Mouse (Mus musculus): ENCODE results near the gene Apob. TPM values are rescaled to one million over a fixed set of nuclear protein-coding genes. Genes with fewer than 3 reads are reported as not detected.

Apob gene
- total RNA-seq, 1 experiment: 1.7 TPM

DNA sequence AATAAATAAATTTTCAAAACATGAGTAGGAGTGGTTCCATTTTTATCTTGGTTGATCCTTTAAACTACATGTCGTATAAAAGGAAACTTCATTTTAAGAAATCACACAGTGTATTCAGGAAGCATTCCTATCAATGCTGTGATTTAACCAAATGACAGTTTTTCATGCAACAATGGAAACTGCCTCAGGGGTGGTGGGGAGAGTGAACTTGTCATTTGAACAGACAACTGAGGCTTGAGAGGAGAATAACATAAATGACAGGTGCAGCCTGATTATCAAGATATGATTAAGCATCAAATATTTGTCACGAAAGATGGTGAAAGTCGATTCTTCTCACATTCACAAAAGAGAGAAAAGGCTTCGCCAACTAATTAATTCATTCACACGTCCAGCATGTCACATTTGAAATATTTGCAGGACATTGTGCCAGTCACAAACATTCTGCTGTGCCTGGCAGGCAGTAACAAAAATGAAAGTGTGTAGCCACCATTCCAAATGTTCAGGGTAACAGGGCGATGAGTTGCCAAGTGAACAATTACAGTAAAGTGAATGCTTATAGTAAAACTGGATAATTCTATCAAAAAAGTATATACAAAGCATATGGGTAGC, 18.0 kb upstream of the Apob start:
- in situ Hi-C loops (cut with MboI; ENCODE audit: low sequenced_read_pairs in 2 of 2, unreplicated experiment in 2 of 2): no loop called here
- TF ChIP-seq CHD2 (IDR thresholded peaks at IDR 0.05; ENCODE audit: low read depth, low read length) (no peak), ZNF384 (IDR thresholded peaks at IDR 0.05; ENCODE audit: low read depth, low read length) (no peak), MAFK (IDR thresholded peaks at IDR 0.05; ENCODE audit: insufficient read depth, low read depth, low read length) (no peak), HCFC1 (IDR thresholded peaks at IDR 0.05; ENCODE audit: borderline replicate concordance, insufficient read depth, low read length) (no peak), ZC3H11A (IDR thresholded peaks at IDR 0.05; ENCODE audit: borderline replicate concordance, low read depth, low read length) (no peak)
- no peaks in the 10 kb centered on the region for H3K36me3 ChIP-seq (ENCODE audit: control insufficient read depth, insufficient read depth, low read length, poor library complexity, severe bottlenecking)
- H3K9ac ChIP-seq (ENCODE audit: insufficient read depth, low read depth, low read length, poor library complexity, severe bottlenecking): no peak overlapping the region
- no peaks in the 10 kb centered on the region for H3K9me3 ChIP-seq (ENCODE audit: control insufficient read depth, insufficient read depth, low read depth, low read length)
- H3K27ac ChIP-seq (ENCODE audit: insufficient read depth, low read depth, low read length, poor library complexity, severe bottlenecking): no peak overlapping the region
- DNase-seq (ENCODE audit: low read depth, low spot score): no peak
- H3K4me3 ChIP-seq (ENCODE audit: insufficient read depth in 1 of 2, low read depth in 1 of 2, low read length in 2 of 2, poor library complexity in 1 of 2, severe bottlenecking in 1 of 2): no peak overlapping the region
- no peaks in the 10 kb centered on the region for H3K4me1 ChIP-seq (ENCODE audit: control insufficient read depth in 2 of 2, insufficient read depth in 2 of 2, low read length in 2 of 2, poor library complexity in 1 of 2)

- Histone ChIP-seq H3K27ac (ENCODE audit: insufficient read depth, low read depth, low read length, poor library complexity, severe bottlenecking) (no peak overlapping the region), H3K9ac (ENCODE audit: insufficient read depth, low read depth, low read length, poor library complexity, severe bottlenecking) (no peak overlapping the region), H3K4me3 (ENCODE audit: insufficient read depth in 1 of 2, low read depth in 1 of 2, low read length in 2 of 2, poor library complexity in 1 of 2, severe bottlenecking in 1 of 2) (no peak overlapping the region), H3K4me1 (ENCODE audit: control insufficient read depth in 2 of 2, insufficient read depth in 2 of 2, low read length in 2 of 2, poor library complexity in 1 of 2) (no peaks in the 10 kb centered on the region), H3K9me3 (ENCODE audit: control insufficient read depth, insufficient read depth, low read depth, low read length) (no peaks in the 10 kb centered on the region), H3K36me3 (ENCODE audit: control insufficient read depth, insufficient read depth, low read length, poor library complexity, severe bottlenecking) (no peaks in the 10 kb centered on the region)
- in situ Hi-C loops (cut with MboI; ENCODE audit: low sequenced_read_pairs in 2 of 2, unreplicated experiment in 2 of 2): no loop called here
- TF ChIP-seq MAFK (IDR thresholded peaks at IDR 0.05; ENCODE audit: insufficient read depth, low read depth, low read length) (no peak), CHD2 (IDR thresholded peaks at IDR 0.05; ENCODE audit: low read depth, low read length) (no peak), ZNF384 (IDR thresholded peaks at IDR 0.05; ENCODE audit: low read depth, low read length) (no peak), ZC3H11A (IDR thresholded peaks at IDR 0.05; ENCODE audit: borderline replicate concordance, low read depth, low read length) (no peak), HCFC1 (IDR thresholded peaks at IDR 0.05; ENCODE audit: borderline replicate concordance, insufficient read depth, low read length) (no peak)
- no peak for DNase-seq (ENCODE audit: low read depth, low spot score)
Observed at GRCm38 (mm10) chr12:7962314-7962927, 15.0 kb upstream of the Apob start.

- Histone ChIP-seq H3K4me3 (ENCODE audit: insufficient read depth in 1 of 2, low read depth in 1 of 2, low read length in 2 of 2, poor library complexity in 1 of 2, severe bottlenecking in 1 of 2) (no peak overlapping the region), H3K36me3 (ENCODE audit: control insufficient read depth, insufficient read depth, low read length, poor library complexity, severe bottlenecking) (no peaks in the 10 kb centered on the region), H3K9me3 (ENCODE audit: control insufficient read depth, insufficient read depth, low read depth, low read length) (no peaks in the 10 kb centered on the region), H3K9ac (ENCODE audit: insufficient read depth, low read depth, low read length, poor library complexity, severe bottlenecking) (no peak overlapping the region), H3K27ac (ENCODE audit: insufficient read depth, low read depth, low read length, poor library complexity, severe bottlenecking) (no peak overlapping the region), H3K4me1 (ENCODE audit: control insufficient read depth in 2 of 2, insufficient read depth in 2 of 2, low read length in 2 of 2, poor library complexity in 1 of 2) (no peaks in the 10 kb centered on the region)
- no peak for DNase-seq (ENCODE audit: low read depth, low spot score)
- no peak for TF ChIP-seq MAFK (IDR thresholded peaks at IDR 0.05; ENCODE audit: insufficient read depth, low read depth, low read length)
- no peak for TF ChIP-seq ZC3H11A (IDR thresholded peaks at IDR 0.05; ENCODE audit: borderline replicate concordance, low read depth, low read length)
- no peak for TF ChIP-seq CHD2 (IDR thresholded peaks at IDR 0.05; ENCODE audit: low read depth, low read length)
- no peak for TF ChIP-seq HCFC1 (IDR thresholded peaks at IDR 0.05; ENCODE audit: borderline replicate concordance, insufficient read depth, low read length)
- no peak for TF ChIP-seq ZNF384 (IDR thresholded peaks at IDR 0.05; ENCODE audit: low read depth, low read length)
- in situ Hi-C loops (cut with MboI; ENCODE audit: low sequenced_read_pairs in 2 of 2, unreplicated experiment in 2 of 2): no loop called here
Observed at GRCm38 (mm10) chr12:7967221-7967620, 10.2 kb upstream of the Apob start.

DNA sequence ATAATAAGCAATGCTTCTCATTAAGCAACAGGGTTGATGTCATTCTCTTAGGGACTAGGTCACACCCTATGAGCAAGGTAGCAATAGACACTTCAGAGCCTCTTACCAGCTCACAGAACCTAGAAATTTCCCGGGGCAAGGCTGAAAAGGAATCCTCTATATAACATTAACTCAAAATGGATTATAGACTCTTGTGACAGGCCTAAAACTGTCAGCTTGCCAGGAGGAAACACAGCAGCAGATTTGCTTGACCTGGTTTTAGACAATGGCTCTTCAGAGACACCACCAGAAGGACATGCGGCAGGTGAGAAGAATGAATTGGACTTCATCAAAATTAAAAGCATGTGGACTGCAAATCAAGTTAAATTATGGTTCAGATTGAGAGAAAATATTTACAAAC, 7.1 kb upstream of the Apob start:
- no peak overlapping the region for H3K9ac ChIP-seq (ENCODE audit: insufficient read depth, low read depth, low read length, poor library complexity, severe bottlenecking)
- H3K36me3 ChIP-seq (ENCODE audit: control insufficient read depth, insufficient read depth, low read length, poor library complexity, severe bottlenecking): no peaks in the 10 kb centered on the region
- H3K9me3 ChIP-seq (ENCODE audit: control insufficient read depth, insufficient read depth, low read depth, low read length): no peaks in the 10 kb centered on the region
- H3K4me1 ChIP-seq (ENCODE audit: control insufficient read depth in 2 of 2, insufficient read depth in 2 of 2, low read length in 2 of 2, poor library complexity in 1 of 2): no peaks in the 10 kb centered on the region
- no peak overlapping the region for H3K27ac ChIP-seq (ENCODE audit: insufficient read depth, low read depth, low read length, poor library complexity, severe bottlenecking)
- H3K4me3 ChIP-seq (ENCODE audit: insufficient read depth in 1 of 2, low read depth in 1 of 2, low read length in 2 of 2, poor library complexity in 1 of 2, severe bottlenecking in 1 of 2): no peak overlapping the region
- no peak for TF ChIP-seq HCFC1 (IDR thresholded peaks at IDR 0.05; ENCODE audit: borderline replicate concordance, insufficient read depth, low read length)
- no peak for DNase-seq (ENCODE audit: low read depth, low spot score)
- in situ Hi-C loops (cut with MboI; ENCODE audit: low sequenced_read_pairs in 2 of 2, unreplicated experiment in 2 of 2): no loop called here

DNA sequence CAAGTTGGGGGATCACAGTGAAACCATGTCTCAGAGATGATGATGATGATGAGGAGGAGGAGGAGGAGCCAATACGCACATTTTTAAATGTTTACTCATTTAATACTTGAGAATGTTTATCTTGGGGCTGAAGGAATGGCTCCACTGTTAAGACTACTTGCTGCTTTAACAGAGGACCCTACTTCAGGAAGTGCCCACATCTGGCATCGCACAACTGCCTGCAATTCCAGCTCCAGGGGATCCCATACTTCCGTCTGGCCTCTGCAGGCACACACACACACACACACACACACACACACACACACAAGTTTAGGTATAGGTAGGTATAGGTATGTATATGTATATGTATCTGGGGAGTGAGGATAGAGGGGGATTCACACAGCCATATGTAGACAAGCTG, 6.6 kb upstream of the Apob start:
- H3K4me1 ChIP-seq (ENCODE audit: control insufficient read depth in 2 of 2, insufficient read depth in 2 of 2, low read length in 2 of 2, poor library complexity in 1 of 2): no peaks in the 10 kb centered on the region
- no peak for TF ChIP-seq ZNF384 (IDR thresholded peaks at IDR 0.05; ENCODE audit: low read depth, low read length)
- TF ChIP-seq MAFK (IDR thresholded peaks at IDR 0.05; ENCODE audit: insufficient read depth, low read depth, low read length): no peak
- no peak for TF ChIP-seq ZC3H11A (IDR thresholded peaks at IDR 0.05; ENCODE audit: borderline replicate concordance, low read depth, low read length)
- in situ Hi-C loops (cut with MboI; ENCODE audit: low sequenced_read_pairs in 2 of 2, unreplicated experiment in 2 of 2): no loop called here
- H3K9ac ChIP-seq (ENCODE audit: insufficient read depth, low read depth, low read length, poor library complexity, severe bottlenecking): no peak overlapping the region
- H3K27ac ChIP-seq (ENCODE audit: insufficient read depth, low read depth, low read length, poor library complexity, severe bottlenecking): no peak overlapping the region
- H3K4me3 ChIP-seq (ENCODE audit: insufficient read depth in 1 of 2, low read depth in 1 of 2, low read length in 2 of 2, poor library complexity in 1 of 2, severe bottlenecking in 1 of 2): no peak overlapping the region
- DNase-seq (ENCODE audit: low read depth, low spot score): no peak
- no peaks in the 10 kb centered on the region for H3K36me3 ChIP-seq (ENCODE audit: control insufficient read depth, insufficient read depth, low read length, poor library complexity, severe bottlenecking)
- no peaks in the 10 kb centered on the region for H3K9me3 ChIP-seq (ENCODE audit: control insufficient read depth, insufficient read depth, low read depth, low read length)
